Mouse (Mus musculus): ENCODE measurements around the gene Prpf31. TPM values are rescaled to one million over a fixed set of nuclear protein-coding genes. Genes with fewer than 3 reads are reported as not detected.

The Prpf31 gene
- polyA plus RNA-seq, 1 experiment from 2014 or later = 148 TPM

GRCm38 (mm10) chr7:3644348-3644671 lies 14.5 kb downstream of the Prpf31 start:
- Histone ChIP-seq H3K4me3 (peak overlapping the region; percentile 100), H3K27ac (peak overlapping the region; percentile 77), H3K27me3 (ENCODE audit: insufficient read depth, poor library complexity, severe bottlenecking) (no peaks in the 10 kb centered on the region), H3K36me3 (peaks cover 56% of the 10 kb centered on the region), H3K9me3 (0 out of 2 replicates have a peak, but pooled peaks cover 3% of the 10 kb centered on the region), H3K4me1 (replicated peaks) (peaks cover 36% of the 10 kb centered on the region)
- under 1% methylated on average over 11 of the region's 11 CpGs for WGBS
- DNase-seq (ENCODE audit: low spot score) = no peak

- DNase-seq (ENCODE audit: low spot score) = peak; percentile 99
- H3K4me3 ChIP-seq = peak within 1 kb of the TSS; percentile 100
- H3K27ac ChIP-seq = peak within 1 kb of the TSS; percentile 98
- H3K27me3 ChIP-seq (ENCODE audit: insufficient read depth, poor library complexity, severe bottlenecking) = no peaks in the 10 kb centered on the region
- peaks cover 36% of the 10 kb centered on the region for H3K4me1 ChIP-seq (replicated peaks)
- under 1% methylated on average over 58 of the region's 58 CpGs for WGBS
- 0 out of 2 replicates have a peak, but pooled peaks cover 3% of the 10 kb centered on the region for H3K9me3 ChIP-seq
- H3K36me3 ChIP-seq = peaks cover 56% of the 10 kb centered on the region
These were observed 15.1 kb downstream of the Prpf31 start, which contains the start of gene Cnot3 for GRCm38 (mm10) chr7:3644672-3645487. Gene Cnot3, plus strand, starts transcription at chr7:3645268.

- Histone ChIP-seq H3K36me3 (peaks cover 56% of the 10 kb centered on the region), H3K27ac (peak overlapping the region; percentile 98), H3K27me3 (ENCODE audit: insufficient read depth, poor library complexity, severe bottlenecking) (no peaks in the 10 kb centered on the region), H3K4me3 (peak overlapping the region; percentile 100), H3K4me1 (replicated peaks) (peaks cover 36% of the 10 kb centered on the region), H3K9me3 (0 out of 2 replicates have a peak, but pooled peaks cover 3% of the 10 kb centered on the region)
- no peak for DNase-seq (ENCODE audit: low spot score)
- under 1% methylated on average over 55 of the region's 58 CpGs for WGBS
These were observed 15.8 kb downstream of the Prpf31 start for GRCm38 (mm10) chr7:3645488-3646025.

- no peak for DNase-seq (ENCODE audit: low spot score)
- Histone ChIP-seq H3K9me3 (0 out of 2 replicates have a peak, but pooled peaks cover 3% of the 10 kb centered on the region), H3K36me3 (peaks cover 56% of the 10 kb centered on the region), H3K27ac (peak overlapping the region; percentile 98), H3K4me1 (replicated peaks) (peaks cover 36% of the 10 kb centered on the region), H3K27me3 (ENCODE audit: insufficient read depth, poor library complexity, severe bottlenecking) (no peaks in the 10 kb centered on the region), H3K4me3 (peak overlapping the region; percentile 100)
- 40% methylated on average over 9 of the region's 9 CpGs for WGBS
These were observed 16.4 kb downstream of the Prpf31 start for GRCm38 (mm10) chr7:3646188-3646587.

- H3K27ac ChIP-seq = peak overlapping the region; percentile 98
- 0 out of 2 replicates have a peak, but pooled peaks cover 3% of the 10 kb centered on the region for H3K9me3 ChIP-seq
- DNase-seq (ENCODE audit: low spot score) = no peak
- 76% methylated on average over 4 of the region's 4 CpGs for WGBS
- H3K4me1 ChIP-seq (replicated peaks) = peaks cover 36% of the 10 kb centered on the region
- H3K27me3 ChIP-seq (ENCODE audit: insufficient read depth, poor library complexity, severe bottlenecking) = no peaks in the 10 kb centered on the region
- H3K36me3 ChIP-seq = peaks cover 56% of the 10 kb centered on the region
- H3K4me3 ChIP-seq = peak overlapping the region; percentile 100
These were observed 16.9 kb downstream of the Prpf31 start for GRCm38 (mm10) chr7:3646641-3647040.

GRCm38 (mm10) chr7:3656966-3657365 lies 27.2 kb downstream of the Prpf31 start:
- DNase-seq (ENCODE audit: low spot score) = no peak
- no peaks in the 10 kb centered on the region for H3K4me1 ChIP-seq (replicated peaks)
- peaks cover 100% of the 10 kb centered on the region for H3K36me3 ChIP-seq
- no peak overlapping the region for H3K4me3 ChIP-seq
- H3K27ac ChIP-seq = no peak overlapping the region
- H3K9me3 ChIP-seq = no peaks in the 10 kb centered on the region
- no peaks in the 10 kb centered on the region for H3K27me3 ChIP-seq (ENCODE audit: insufficient read depth, poor library complexity, severe bottlenecking)
- 95% methylated on average over 4 of the region's 4 CpGs for WGBS

GRCm38 (mm10) chr7:3658578-3658977 lies 28.8 kb downstream of the Prpf31 start:
- H3K36me3 ChIP-seq = peaks cover 100% of the 10 kb centered on the region
- no peak for DNase-seq (ENCODE audit: low spot score)
- H3K4me1 ChIP-seq (replicated peaks) = peaks cover 3% of the 10 kb centered on the region
- H3K27ac ChIP-seq = no peak overlapping the region
- 96% methylated on average over 14 of the region's 14 CpGs for WGBS
- H3K27me3 ChIP-seq (ENCODE audit: insufficient read depth, poor library complexity, severe bottlenecking) = no peaks in the 10 kb centered on the region
- H3K9me3 ChIP-seq = no peaks in the 10 kb centered on the region
- no peak overlapping the region for H3K4me3 ChIP-seq

GRCm38 (mm10) chr7:3664524-3665214 lies 34.9 kb downstream of the Prpf31 start:
- DNase-seq (ENCODE audit: low spot score) = no peak

GRCm38 (mm10) chr7:3665215-3666114 lies 35.7 kb downstream of the Prpf31 start, which contains the start of gene Leng1:
Gene Leng1, minus strand, starts transcription at chr7:3665840.
- 5% methylated on average over 45 of the region's 45 CpGs for WGBS
- H3K4me1 ChIP-seq (replicated peaks) = peaks cover 30% of the 10 kb centered on the region
- H3K27ac ChIP-seq = peak within 1 kb of the TSS; percentile 91
- DNase-seq (ENCODE audit: low spot score) = peak; percentile 93
- no peaks in the 10 kb centered on the region for H3K27me3 ChIP-seq (ENCODE audit: insufficient read depth, poor library complexity, severe bottlenecking)
- H3K9me3 ChIP-seq = no peaks in the 10 kb centered on the region
- peaks cover 33% of the 10 kb centered on the region for H3K36me3 ChIP-seq
- peak within 1 kb of the TSS; percentile 79 for H3K4me3 ChIP-seq

More at GRCm38 (mm10) chr7:3664524-3665214, 34.9 kb downstream of the Prpf31 start:
- Histone ChIP-seq H3K27ac (peak overlapping the region; percentile 91), H3K4me1 (replicated peaks) (peaks cover 30% of the 10 kb centered on the region), H3K36me3 (peaks cover 41% of the 10 kb centered on the region), H3K27me3 (ENCODE audit: insufficient read depth, poor library complexity, severe bottlenecking) (no peaks in the 10 kb centered on the region), H3K4me3 (peak overlapping the region; percentile 79), H3K9me3 (no peaks in the 10 kb centered on the region)
- 38% methylated on average over 15 of the region's 15 CpGs for WGBS

GRCm38 (mm10) chr7:3666921-3667391 lies 37.2 kb downstream of the Prpf31 start:
- no peak overlapping the region for H3K27ac ChIP-seq
- WGBS = 18% methylated on average over 14 of the region's 14 CpGs

GRCm38 (mm10) chr7:3674507-3675227 lies 44.9 kb downstream of the Prpf31 start:
- 70% methylated on average over 10 of the region's 10 CpGs for WGBS
- Histone ChIP-seq H3K27ac (no peak overlapping the region), H3K4me1 (replicated peaks) (no peaks in the 10 kb centered on the region), H3K27me3 (ENCODE audit: insufficient read depth, poor library complexity, severe bottlenecking) (no peaks in the 10 kb centered on the region), H3K4me3 (no peak overlapping the region), H3K36me3 (peaks cover 12% of the 10 kb centered on the region; the same call in 1 of the 2 replicates), H3K9me3 (no peaks in the 10 kb centered on the region)
- peak; percentile 78 for DNase-seq (ENCODE audit: low spot score)

More at GRCm38 (mm10) chr7:3666921-3667391, 37.2 kb downstream of the Prpf31 start:
- Histone ChIP-seq H3K4me1 (replicated peaks) (peaks cover 30% of the 10 kb centered on the region), H3K4me3 (peak overlapping the region; percentile 21), H3K36me3 (peaks cover 18% of the 10 kb centered on the region), H3K9me3 (no peaks in the 10 kb centered on the region), H3K27me3 (ENCODE audit: insufficient read depth, poor library complexity, severe bottlenecking) (no peaks in the 10 kb centered on the region)
- DNase-seq (ENCODE audit: low spot score) = no peak

Data from hindbrain, embryonic 10.5 days (tissue).